Mouse (Mus musculus): ENCODE measurements at regions not wholly inside any gene's neighbourhood (a gene's known extent, or its start where the extent isn't known, plus 50 kb on each side); places are given as distances from the start of the nearest gene placed in this dataset.

- no peak for DNase-seq
Measured at GRCm38 (mm10) chr15:88036146-88037000, 492.3 kb downstream of the Fam19a5 start.

GRCm38 (mm10) chr15:88037606-88038005 is 493.5 kb downstream of the Fam19a5 start:
- DNase-seq = no peak

DNA sequence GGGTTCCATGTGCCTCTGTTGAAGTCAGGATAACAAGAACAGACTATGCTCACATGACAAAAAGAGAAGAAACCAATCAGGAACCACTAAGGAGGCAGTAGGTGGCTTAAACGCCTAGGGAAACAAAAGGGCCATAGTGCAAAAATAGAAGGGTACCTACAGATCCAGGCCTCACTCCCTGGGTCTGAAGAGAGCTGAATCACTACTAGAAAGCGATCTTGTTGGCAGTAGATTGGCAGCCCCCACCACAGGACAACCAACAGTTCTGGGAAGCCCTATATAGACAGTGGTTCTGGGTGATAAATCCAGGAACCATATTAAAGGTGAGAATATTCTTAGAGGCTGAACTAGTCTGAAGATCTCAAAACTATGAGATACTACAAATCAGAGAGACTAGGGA is 498.7 kb downstream of the Fam19a5 start:
- no peak for DNase-seq

DNA sequence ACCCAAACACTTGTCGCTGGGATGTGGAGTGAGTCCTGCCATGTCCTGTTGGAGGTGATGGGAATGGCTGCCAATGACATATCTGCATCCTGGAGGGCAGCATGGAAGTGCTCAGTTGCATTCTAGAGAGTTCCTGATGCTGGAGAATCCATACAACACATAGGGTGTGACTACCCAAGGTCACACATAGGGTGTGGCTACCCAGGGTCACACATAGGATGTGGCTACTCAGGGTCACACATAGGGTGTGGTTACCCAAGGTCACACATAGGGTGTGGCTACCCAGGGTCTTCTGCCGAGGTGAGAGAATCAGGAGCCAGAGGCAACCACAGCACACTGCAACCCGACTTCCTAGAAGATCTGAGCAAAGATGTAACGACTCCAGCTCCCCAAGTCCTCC is 514.0 kb downstream of the Fam19a5 start:
- DNase-seq = no peak

GRCm38 (mm10) chr15:88060935-88061334 is 516.8 kb downstream of the Fam19a5 start:
- no peak for DNase-seq

DNA sequence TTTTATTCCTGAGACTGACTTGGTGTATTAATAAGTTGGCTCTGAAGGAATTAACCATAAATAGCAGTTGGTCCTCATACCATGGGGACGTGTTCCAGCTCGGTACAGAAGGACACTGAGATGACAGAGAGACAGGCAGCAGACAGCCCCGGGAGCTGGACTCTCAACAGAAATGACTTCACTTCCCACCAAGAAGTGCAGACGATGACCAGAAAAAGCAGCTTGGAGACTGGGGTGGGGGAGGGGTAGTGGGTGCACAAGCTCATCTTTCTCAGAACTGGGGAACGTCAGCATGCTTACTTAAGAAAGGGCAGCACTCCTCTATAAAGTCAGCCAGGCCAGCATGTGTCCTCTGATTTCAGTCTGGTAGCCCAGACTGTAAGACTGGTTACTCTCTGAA is 518.9 kb downstream of the Fam19a5 start:
- no peak for DNase-seq

DNA sequence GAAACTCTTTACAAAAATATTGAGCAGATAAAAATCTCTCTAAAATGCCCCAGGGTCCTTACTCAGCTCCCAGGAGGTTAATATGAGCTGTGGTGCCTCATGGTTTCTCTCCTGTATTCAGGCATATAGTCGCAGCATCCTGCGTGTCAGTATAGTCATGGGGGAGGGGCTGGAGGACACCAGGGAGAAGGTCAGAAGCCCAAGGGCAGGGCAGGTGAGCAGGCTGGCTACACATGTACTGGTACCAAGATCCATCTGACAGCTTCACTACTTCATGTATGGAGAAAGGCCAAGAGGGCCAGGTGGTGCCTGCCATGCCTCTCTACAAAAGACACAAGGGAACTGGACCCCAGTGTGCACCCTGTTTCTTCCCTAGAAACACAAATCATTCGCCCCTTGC is 524.4 kb downstream of the Fam19a5 start:
- no peak for DNase-seq

- DNase-seq = no peak
Measured at GRCm38 (mm10) chr15:88072676-88073075, 527.4 kb upstream of the Zdhhc25 start.

DNA sequence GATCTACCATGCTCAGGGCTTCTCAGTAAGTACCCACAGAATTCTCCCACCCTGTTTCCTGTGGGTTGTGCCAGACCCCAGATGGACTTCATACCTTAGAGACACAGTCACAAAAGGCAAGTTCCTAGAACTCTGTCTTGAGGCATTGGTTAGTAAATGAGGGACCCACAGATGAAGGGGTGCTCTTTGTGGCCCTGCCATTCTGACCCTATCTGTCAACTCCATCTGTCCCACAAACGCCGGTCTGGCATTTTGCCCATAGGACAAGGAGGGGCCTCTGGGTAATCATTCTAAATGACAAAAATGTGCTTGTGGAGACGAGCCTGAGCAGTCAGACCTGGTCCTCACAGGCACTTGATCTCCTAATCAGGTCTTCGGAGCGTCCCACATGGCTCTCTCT is 516.2 kb upstream of the Zdhhc25 start:
- no peak for DNase-seq

GRCm38 (mm10) chr15:88085631-88086030 is 514.5 kb upstream of the Zdhhc25 start:
- DNase-seq = no peak

GRCm38 (mm10) chr15:88089486-88089885 is 510.6 kb upstream of the Zdhhc25 start:
- DNase-seq = no peak

GRCm38 (mm10) chr15:88091390-88091789 is 508.7 kb upstream of the Zdhhc25 start:
- DNase-seq = no peak

DNA sequence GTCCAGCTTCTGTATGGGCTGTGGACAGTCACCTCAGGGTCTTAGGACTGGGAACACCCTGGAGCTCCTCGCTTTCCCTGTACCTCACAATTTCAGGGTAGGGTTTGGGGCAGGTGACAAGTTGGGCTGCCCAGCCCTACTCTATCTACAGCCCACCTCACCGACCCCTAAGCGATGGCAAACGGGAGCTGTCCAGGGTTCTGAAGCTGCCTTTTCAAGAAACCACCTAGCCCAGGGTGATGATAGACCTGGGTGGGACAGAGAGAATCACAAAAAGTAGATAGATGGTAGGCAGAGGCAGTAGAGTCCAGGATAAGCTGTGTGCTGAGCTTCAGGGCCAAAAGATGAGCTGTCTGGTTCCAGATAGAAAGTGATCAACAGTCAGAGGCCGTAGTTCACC is 479.7 kb upstream of the Zdhhc25 start:
- DNase-seq = no peak

GRCm38 (mm10) chr15:88123907-88124523 is 476.1 kb upstream of the Zdhhc25 start:
- peak; percentile 11 for DNase-seq

DNA sequence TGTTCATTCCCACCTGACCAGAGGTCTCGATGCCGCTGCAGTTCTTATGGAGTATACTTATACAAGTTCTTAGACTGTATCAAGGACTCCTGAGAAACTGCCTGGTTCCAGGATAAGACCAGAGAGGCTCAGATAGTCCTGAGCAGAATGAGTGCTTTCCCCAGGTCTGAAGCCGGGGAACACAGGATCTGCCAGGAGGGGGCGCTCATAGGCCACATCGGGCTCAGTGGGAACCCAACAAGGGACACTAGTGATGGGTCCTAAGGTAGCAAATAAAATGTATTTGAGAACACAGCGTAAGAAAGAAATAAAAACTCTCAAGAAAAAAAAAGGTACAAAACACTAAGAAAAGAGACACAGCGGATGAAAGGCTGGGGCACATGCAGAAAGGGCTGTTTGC is 454.0 kb upstream of the Zdhhc25 start:
- DNase-seq = peak; percentile 86

GRCm38 (mm10) chr15:88151199-88151598 is 448.9 kb upstream of the Zdhhc25 start:
- DNase-seq = peak; percentile 17

DNA sequence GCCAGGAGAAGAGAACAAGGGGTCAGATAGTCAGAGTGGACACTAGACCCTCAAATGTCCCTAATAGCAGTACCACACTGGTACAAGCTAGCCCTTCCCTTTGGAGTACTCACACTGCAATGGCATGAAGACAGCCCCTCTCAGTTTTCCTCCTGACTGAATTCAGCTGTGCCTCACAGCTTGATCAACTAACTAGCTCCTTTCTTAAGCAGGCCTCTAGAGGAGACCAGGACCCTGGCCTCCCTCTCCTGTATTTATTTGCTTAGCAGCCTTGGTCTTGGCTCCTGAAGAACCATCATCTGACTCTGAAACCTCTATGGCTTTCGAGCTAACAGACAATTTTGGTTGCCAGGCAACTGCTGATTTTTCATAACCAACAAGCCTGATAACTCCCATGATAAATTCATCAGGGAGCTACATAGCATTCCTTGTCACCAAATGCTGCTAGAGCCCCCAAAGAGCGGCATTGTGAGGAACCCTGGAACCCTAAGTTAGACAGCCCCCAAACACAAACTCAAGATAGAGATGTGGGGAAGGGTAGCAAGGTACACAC is 440.4 kb upstream of the Zdhhc25 start:
- no peak for DNase-seq

- no peak for DNase-seq
Measured at GRCm38 (mm10) chr15:88160291-88160690, 439.8 kb upstream of the Zdhhc25 start.

GRCm38 (mm10) chr15:88163438-88163837 is 436.7 kb upstream of the Zdhhc25 start:
- peak; percentile 22 for DNase-seq

DNA sequence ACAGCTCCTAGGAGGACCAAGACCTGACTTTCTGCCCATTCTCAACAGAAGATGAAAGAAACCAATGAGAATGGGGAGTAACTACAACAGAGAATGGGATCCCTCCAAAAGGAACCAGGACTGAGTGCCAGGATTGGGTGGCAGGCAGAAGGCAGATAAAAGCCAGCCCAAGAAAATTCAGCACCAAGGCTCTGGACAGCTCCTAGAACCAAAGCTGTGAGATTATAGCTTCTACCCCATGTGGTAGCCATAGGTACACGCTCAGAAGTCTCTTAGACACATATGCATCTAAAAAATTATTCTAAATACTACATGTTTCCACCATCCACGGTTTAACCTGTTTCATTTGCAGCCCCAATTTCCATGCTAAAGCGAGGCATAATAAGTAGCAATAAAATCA is 425.8 kb upstream of the Zdhhc25 start:
- DNase-seq = no peak

DNA sequence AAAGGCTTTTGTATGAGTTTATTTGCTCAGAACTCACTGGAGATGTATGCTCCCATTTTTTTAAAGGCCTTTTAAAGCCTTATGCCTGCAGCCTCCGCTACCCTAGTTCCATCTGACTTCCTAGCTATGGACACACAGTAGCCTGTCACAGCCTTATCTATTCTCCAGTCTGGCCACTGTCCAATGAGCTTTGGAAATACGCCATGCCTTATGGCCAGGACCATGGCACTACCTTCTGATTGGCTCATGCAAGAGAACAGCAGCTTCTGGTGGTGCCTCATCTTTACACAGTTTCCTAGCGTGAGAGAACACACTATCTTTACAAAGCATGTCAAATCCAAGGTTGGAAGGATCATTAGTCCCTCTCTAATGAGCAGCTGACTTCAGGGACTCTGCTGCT is 424.1 kb upstream of the Zdhhc25 start:
- no peak for DNase-seq

- DNase-seq = no peak
Measured at GRCm38 (mm10) chr15:88196539-88196938, 403.6 kb upstream of the Zdhhc25 start.

GRCm38 (mm10) chr15:88202736-88203135 is 397.4 kb upstream of the Zdhhc25 start:
- DNase-seq = no peak

- DNase-seq = no peak
Measured at GRCm38 (mm10) chr15:88213356-88213755, 386.7 kb upstream of the Zdhhc25 start.
